Mouse (Mus musculus) forebrain, embryonic 11.5 days (tissue): ENCODE measurements around the gene Gm20888. TPM values are rescaled to one million over a fixed set of nuclear protein-coding genes. Genes with fewer than 3 reads are reported as not detected.
"Not testable (repeated sequence)": the region's sequence is repeated elsewhere in the genome, so short reads cannot be mapped to it uniquely, and the experiment has no call there.

ENCODE experiments used
- ATAC-seq: fragments of 200-750 bp; cut with Nextera tagmentation; replicated peaks from 2 replicates; pipeline ENCODE4 v1.8.0; 2017; ENCODE audit warnings: moderate TSS enrichment; ENCODE audit not compliant: low FRiP score
- DNase-seq: peaks from one replicate; pipeline ENCODE4 v3.0.0-alpha.2; 2017; ENCODE audit warnings: low spot score
- H3K27ac ChIP-seq: fragments of 300-500 bp; sonication (generic); 2 replicates; pipeline ENCODE4 v1.5.1; 2014; ENCODE audit warnings: low read depth, low read length
- H3K27me3 ChIP-seq: fragments of 300-500 bp; sonication (generic); 2 replicates; pipeline ENCODE4 v1.6.1; 2014; ENCODE audit warnings: mild to moderate bottlenecking, low read length, mixed read lengths; ENCODE audit not compliant: control insufficient read depth, insufficient read depth
- H3K36me3 ChIP-seq: fragments of 300-500 bp; sonication (generic); 2 replicates; pipeline ENCODE4 v1.6.1; 2014; ENCODE audit warnings: mild to moderate bottlenecking, low read length, moderate library complexity, mixed read lengths; ENCODE audit not compliant: control insufficient read depth, insufficient read depth
- H3K4me1 ChIP-seq: fragments of 300-500 bp; sonication (generic); replicated peaks from 2 replicates; pipeline ENCODE4 v1.6.1; 2014; ENCODE audit warnings: low read length, mixed read lengths; ENCODE audit not compliant: control insufficient read depth, insufficient read depth
- H3K4me2 ChIP-seq: fragments of 300-500 bp; sonication (generic); 2 replicates; pipeline ENCODE4 v1.6.1; 2014; ENCODE audit warnings: low read depth, mild to moderate bottlenecking, low read length, moderate library complexity, mixed read lengths; ENCODE audit not compliant: severe bottlenecking
- H3K4me3 ChIP-seq: fragments of 300-500 bp; sonication (generic); 2 replicates; pipeline ENCODE4 v1.5.1; 2014; ENCODE audit warnings: low read depth, low read length
- H3K9ac ChIP-seq: fragments of 300-500 bp; sonication (generic); 2 replicates; pipeline ENCODE4 v1.6.1; 2014; ENCODE audit warnings: low read length
- H3K9me3 ChIP-seq: fragments of 300-500 bp; sonication (generic); 2 replicates; pipeline ENCODE4 v1.6.1; 2016; ENCODE audit warnings: low read length, mixed read lengths; ENCODE audit not compliant: control insufficient read depth
- WGBS: fragments of 180-500 bp; shearing (Covaris S2); extraction: QIAGEN DNeasy Blood & Tissue Kit; methylation state at CpG from one replicate; pipeline ENCODE4 v1.1.7; 2014; 5-methylcytosine and 5-hydroxymethylcytosine counted together
- polyA plus RNA-seq: library from polyadenylated mRNA; unstranded; fragments of >200 nt; fragmentation: Nextera tagmentation; extraction: Ambion mirVana; gene quantifications from 2 replicates; pipeline ENCODE4 v1.2.1, GENCODE M21; 2014

The Gm20888 gene
- not detected in 2 replicates for polyA plus RNA-seq

GRCm38 (mm10) chrY:70441582-70441981 lies at the start of gene Gm20888:
Gm20888 (plus strand) TSS chrY:70441882.
- H3K9ac ChIP-seq, DNase-seq, ATAC-seq, H3K4me1 ChIP-seq, H3K36me3 ChIP-seq, H3K4me3 ChIP-seq, H3K4me2 ChIP-seq, H3K9me3 ChIP-seq, H3K27me3 ChIP-seq, H3K27ac ChIP-seq: not testable (repeated sequence)
- no CpG with 5 or more reads among the region's 6 CpGs for WGBS

Other genes starting within 250 kb of the Gm20888 start
- not detected in 2 replicates for gene Gm21118, start 168.2 kb upstream of the Gm20888 start, polyA plus RNA-seq
- gene Gm29423, start 138.6 kb upstream of the Gm20888 start, polyA plus RNA-seq = not detected in 2 replicates
- gene Gm29644, start 138.5 kb upstream of the Gm20888 start, polyA plus RNA-seq = not detected in 2 replicates